Mouse (Mus musculus) T-helper 2 cell (primary cell): ENCODE measurements at regions not wholly inside any gene's neighbourhood (a gene's known extent, or its start where the extent isn't known, plus 50 kb on each side); places are given as distances from the start of the nearest gene placed in this dataset.

Experiments used
- in situ Hi-C: fragments of 300-600 bp; cut with MboI, MseI; formaldehyde crosslinking; loops from one replicate; pipeline ENCODE4 v1.15.1; 2025; ENCODE audit warnings: high pct_unique_total_duplicates

GRCm38 (mm10) chr9:100252409-100252808 lies 234.2 kb downstream of the Il20rb start:
- in situ Hi-C loops = loop anchor here (10.0 kb wide), 1 partner anchor 498 kb away; no protein-coding TSS in a partner anchor
